Mouse (Mus musculus) stomach, postnatal 0 days (tissue): ENCODE data around the gene Ybx2. TPM values are rescaled to one million over a fixed set of nuclear protein-coding genes. Genes with fewer than 3 reads are reported as not detected.
"Not testable (repeated sequence)": the region's sequence is repeated elsewhere in the genome, so short reads cannot be mapped to it uniquely, and the experiment has no call there.

Source experiments
- ATAC-seq: fragments of 200-750 bp; cut with Nextera tagmentation; 2 replicates; pipeline ENCODE4 v1.8.0; 2017; ENCODE audit not compliant: low FRiP score, low TSS enrichment
- DNase-seq: peaks from one replicate; pipeline ENCODE4 v3.0.0-alpha.2; 2016; ENCODE audit warnings: low spot score
- H3K27ac ChIP-seq: fragments of 300-500 bp; sonication (generic); replicated peaks from 2 replicates; pipeline ENCODE4 v1.5.1; 2014; ENCODE audit warnings: mild to moderate bottlenecking, control low read depth
- H3K27me3 ChIP-seq: fragments of 300-500 bp; sonication (generic); 2 replicates; pipeline ENCODE4 v1.6.1; 2014; ENCODE audit warnings: low read length; ENCODE audit not compliant: control insufficient read depth, insufficient read depth
- H3K36me3 ChIP-seq: fragments of 300-500 bp; sonication (generic); 2 replicates; pipeline ENCODE4 v1.6.1; 2014; ENCODE audit warnings: low read length, mixed read lengths; ENCODE audit not compliant: control insufficient read depth, insufficient read depth
- H3K4me1 ChIP-seq: fragments of 300-500 bp; sonication (generic); replicated peaks from 2 replicates; pipeline ENCODE4 v1.6.1; 2014; ENCODE audit warnings: antibody characterized with exemption; ENCODE audit not compliant: control insufficient read depth, insufficient read depth
- H3K4me2 ChIP-seq: fragments of 300-500 bp; sonication (generic); replicated peaks from 2 replicates; pipeline ENCODE4 v1.6.1; 2014; ENCODE audit warnings: low read depth, mild to moderate bottlenecking, control low read depth, moderate library complexity
- H3K4me3 ChIP-seq: fragments of 300-500 bp; sonication (generic); 2 replicates; pipeline ENCODE4 v1.5.1; 2014; ENCODE audit warnings: low read depth, low read length, control low read depth
- H3K9ac ChIP-seq: fragments of 300-500 bp; sonication (generic); 2 replicates; pipeline ENCODE4 v1.6.1; 2014; ENCODE audit warnings: mild to moderate bottlenecking, low read length, control low read depth, mixed read lengths
- H3K9me3 ChIP-seq: fragments of 300-500 bp; sonication (generic); 2 replicates; pipeline ENCODE4 v1.6.1; 2016; ENCODE audit warnings: low read length; ENCODE audit not compliant: control insufficient read depth
- CTCF ChIP-seq: IDR thresholded peaks from 2 replicates; pipeline ENCODE4 v1.5.1; 2016; ENCODE audit warnings: antibody characterized with exemption, low read depth, mild to moderate bottlenecking, moderate library complexity
- EP300 ChIP-seq: optimal IDR thresholded peaks from 2 replicates; pipeline ENCODE3; 2016; ENCODE audit warnings: antibody characterized with exemption
- WGBS: fragments of 180-500 bp; shearing (Covaris S2); extraction: QIAGEN DNeasy Blood & Tissue Kit; methylation state at CpG from one replicate; pipeline ENCODE4 v1.1.7; 2014; 5-methylcytosine and 5-hydroxymethylcytosine counted together
- polyA plus RNA-seq: library from polyadenylated mRNA; unstranded; fragments of >200 nt; fragmentation: Nextera tagmentation; extraction: Ambion mirVana; gene quantifications from 2 replicates; pipeline ENCODE4 v1.2.1, GENCODE M21; 2015

The Ybx2 gene
- polyA plus RNA-seq, 1 experiment from 2014 or later: 1.7 TPM

- Histone ChIP-seq H3K4me3 (peak overlapping the region; percentile 78), H3K4me1 (peaks cover 2% of the 10 kb centered on the region; the same call in 1 of the 2 replicates), H3K36me3 (peaks cover 41% of the 10 kb centered on the region), H3K9me3 (no peaks in the 10 kb centered on the region), H3K4me2 (peak overlapping the region; percentile 93), H3K27me3 (no peaks in the 10 kb centered on the region), H3K9ac (peak overlapping the region; percentile 89), H3K27ac (peak overlapping the region; percentile 53)
- TF ChIP-seq EP300 (no peak), CTCF (no peak)
- DNase-seq: no peak
- 77% methylated on average over 15 of the region's 15 CpGs for WGBS
- no peak for ATAC-seq
Measured at GRCm38 (mm10) chr11:69912716-69913530, 22.7 kb upstream of the Ybx2 start.

GRCm38 (mm10) chr11:69913554-69914371, 21.8 kb upstream of the Ybx2 start, which contains the start of gene Gps2:
Gps2 (plus strand) TSS chr11:69913888.
- H3K4me2 ChIP-seq: peak within 1 kb of the TSS; percentile 93
- H3K27me3 ChIP-seq: no peaks in the 10 kb centered on the region
- H3K9me3 ChIP-seq: no peaks in the 10 kb centered on the region
- DNase-seq (peak; percentile 93), ATAC-seq (peak; percentile 88)
- peak within 1 kb of the TSS; percentile 89 for H3K9ac ChIP-seq
- H3K36me3 ChIP-seq: peaks cover 40% of the 10 kb centered on the region
- peaks cover 2% of the 10 kb centered on the region; the same call in 1 of the 2 replicates for H3K4me1 ChIP-seq
- 2% methylated on average over 61 of the region's 61 CpGs for WGBS
- peak within 1 kb of the TSS; percentile 78 for H3K4me3 ChIP-seq
- TF ChIP-seq EP300: no peak
- peak within 1 kb of the TSS; percentile 91 for H3K27ac ChIP-seq

- Histone ChIP-seq H3K27me3 (no peaks in the 10 kb centered on the region), H3K27ac (peak overlapping the region; percentile 91), H3K4me3 (peak overlapping the region; percentile 78), H3K9me3 (no peaks in the 10 kb centered on the region), H3K4me1 (peaks cover 4% of the 10 kb centered on the region; the same call in 1 of the 2 replicates), H3K9ac (peak overlapping the region; percentile 89), H3K4me2 (peak overlapping the region; percentile 93), H3K36me3 (peaks cover 35% of the 10 kb centered on the region)
- ATAC-seq: no peak
- no peak for TF ChIP-seq CTCF
- no peak for TF ChIP-seq EP300
- WGBS: 2% methylated on average over 17 of the region's 17 CpGs
- peak; percentile 54 for DNase-seq
Measured at GRCm38 (mm10) chr11:69914372-69914764, 21.2 kb upstream of the Ybx2 start.

GRCm38 (mm10) chr11:69914917-69915430, 20.6 kb upstream of the Ybx2 start:
- TF ChIP-seq EP300 (no peak), CTCF (no peak)
- H3K36me3 ChIP-seq: peaks cover 30% of the 10 kb centered on the region
- ATAC-seq (no peak), DNase-seq (no peak)
- no peak overlapping the region for H3K27ac ChIP-seq
- H3K4me1 ChIP-seq: peaks cover 5% of the 10 kb centered on the region; the same call in 1 of the 2 replicates
- H3K9me3 ChIP-seq: no peaks in the 10 kb centered on the region
- H3K27me3 ChIP-seq: no peaks in the 10 kb centered on the region
- no peak overlapping the region for H3K4me3 ChIP-seq
- WGBS: 30% methylated on average over 9 of the region's 9 CpGs
- peak overlapping the region; percentile 93 for H3K4me2 ChIP-seq
- H3K9ac ChIP-seq: no peak overlapping the region; the same call in 1 of the 2 replicates

DNA sequence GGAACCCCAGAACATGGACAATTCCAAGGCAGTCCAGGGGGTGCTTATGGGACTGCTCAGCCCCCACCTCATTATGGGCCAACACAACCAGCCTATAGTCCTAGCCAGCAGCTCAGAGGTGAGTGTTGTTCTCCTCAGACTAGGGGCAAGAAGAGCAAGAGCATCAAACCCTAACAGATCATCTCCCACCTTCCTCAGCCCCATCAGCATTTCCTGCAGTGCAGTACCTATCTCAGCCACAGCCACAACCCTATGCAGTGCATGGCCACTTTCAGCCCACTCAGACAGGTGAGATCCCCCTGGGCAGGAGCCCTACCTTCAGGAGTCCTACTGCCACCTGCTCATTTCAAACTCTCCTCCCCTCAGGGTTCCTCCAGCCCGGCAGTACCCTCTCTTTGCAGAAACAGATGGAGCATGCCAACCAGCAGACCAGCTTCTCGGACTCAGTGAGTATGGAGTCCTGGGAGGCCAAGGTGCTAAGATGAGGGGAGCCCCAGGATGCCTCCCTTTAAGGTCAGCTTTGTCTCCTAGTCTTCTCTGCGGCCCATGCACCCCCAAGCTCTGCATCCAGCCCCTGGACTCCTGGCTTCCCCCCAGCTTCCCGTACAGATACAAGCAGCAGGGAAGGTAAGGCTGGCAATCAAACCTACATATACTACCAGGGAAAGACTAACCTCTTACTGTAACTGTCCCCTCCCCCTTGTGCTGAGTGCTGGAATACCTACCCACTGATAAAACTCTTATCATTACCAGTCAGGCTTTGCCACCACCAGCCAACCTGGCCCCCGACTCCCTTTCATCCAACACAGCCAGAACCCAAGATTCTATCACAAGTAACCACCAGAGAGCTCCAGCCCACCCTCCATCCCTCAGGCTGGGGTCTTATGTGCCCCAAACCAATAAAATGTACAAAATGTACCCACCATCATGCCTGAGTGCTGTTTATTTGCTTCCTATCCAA, 19.6 kb upstream of the Ybx2 start:
- DNase-seq (no peak), ATAC-seq (no peak)
- Histone ChIP-seq H3K4me3 (no peak overlapping the region), H3K4me1 (peaks cover 5% of the 10 kb centered on the region; the same call in 1 of the 2 replicates), H3K36me3 (peaks cover 26% of the 10 kb centered on the region), H3K9me3 (no peaks in the 10 kb centered on the region), H3K27me3 (no peaks in the 10 kb centered on the region), H3K9ac (no peak overlapping the region), H3K27ac (no peak overlapping the region), H3K4me2 (no peak overlapping the region)
- no peak for TF ChIP-seq EP300
- no peak for TF ChIP-seq CTCF
- 66% methylated on average over 5 of the region's 5 CpGs for WGBS

DNA sequence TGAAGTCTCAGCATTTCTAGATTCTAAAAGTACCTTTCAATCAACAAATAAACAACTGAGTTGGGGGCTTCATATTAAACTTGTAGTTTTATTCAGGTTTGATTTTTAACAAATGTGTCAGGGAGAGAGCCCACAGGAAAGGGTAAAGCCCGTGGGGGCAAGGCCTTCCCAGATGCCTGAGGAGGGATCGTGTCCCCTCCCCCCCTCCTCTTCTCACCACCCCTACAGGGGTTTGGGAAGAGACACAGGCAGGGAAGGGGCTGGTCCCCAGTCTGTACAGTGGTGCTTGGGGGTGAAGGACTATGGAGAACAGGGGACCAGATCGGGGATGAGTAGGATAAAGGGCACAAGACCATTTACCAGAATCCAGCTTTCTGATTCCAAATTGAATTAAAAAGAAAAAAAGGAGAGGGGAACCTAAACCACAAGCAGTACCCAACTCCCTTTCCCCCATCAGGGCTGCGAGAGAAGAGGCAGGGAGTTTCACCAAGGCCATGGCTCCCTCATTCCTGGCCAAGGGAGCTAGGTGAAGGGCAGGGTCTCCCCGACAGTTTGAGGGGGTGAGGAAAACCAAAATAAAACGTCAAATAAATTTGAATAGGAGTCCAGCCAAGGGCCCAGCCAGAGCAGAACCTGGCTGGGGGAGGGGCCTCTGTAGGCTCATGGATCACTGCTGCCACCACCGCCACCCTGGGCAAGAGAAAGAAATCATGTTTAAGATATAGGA, 18.8 kb upstream of the Ybx2 start:
- H3K36me3 ChIP-seq: peaks cover 25% of the 10 kb centered on the region
- H3K27me3 ChIP-seq, H3K4me2 ChIP-seq, H3K27ac ChIP-seq, H3K4me3 ChIP-seq, H3K9me3 ChIP-seq, DNase-seq, H3K9ac ChIP-seq, ATAC-seq, H3K4me1 ChIP-seq: not testable (repeated sequence)
- 51% methylated on average over 7 of the region's 7 CpGs for WGBS
